Mouse (Mus musculus) midbrain, embryonic 11.5 days (tissue): ENCODE data around the gene Stra6. TPM values are rescaled to one million over a fixed set of nuclear protein-coding genes. Genes with fewer than 3 reads are reported as not detected.

Source experiments
- polyA plus RNA-seq: library from polyadenylated mRNA; unstranded; fragments of >200 nt; fragmentation: Nextera tagmentation; extraction: Ambion mirVana; gene quantifications from 2 replicates; pipeline ENCODE4 v1.2.1, GENCODE M21; 2014

Stra6 gene
- polyA plus RNA-seq, 1 experiment from 2014 or later = 9.7 TPM

Other genes with a start within 250 kb of the Stra6 start
- gene Arid3b, start 227.0 kb upstream of the Stra6 start, polyA plus RNA-seq = 22.0 and 25.7 TPM in 2 replicates
- gene Ubl7, start 152.8 kb upstream of the Stra6 start, polyA plus RNA-seq = 111 and 112 TPM in 2 replicates
- 0.78 and 1.0 TPM in 2 replicates for gene Sema7a, start 123.7 kb upstream of the Stra6 start, polyA plus RNA-seq
- 0.12 TPM in 1 of 2 replicates, not detected in the other for gene Cyp11a1, start 57.4 kb upstream of the Stra6 start, polyA plus RNA-seq
- 0.41 and 0.90 TPM in 2 replicates for gene Ccdc33, start 55.0 kb downstream of the Stra6 start, polyA plus RNA-seq
- 13.0 and 13.9 TPM in 2 replicates for gene Islr, start 140.5 kb downstream of the Stra6 start, polyA plus RNA-seq
- gene Islr2, start 140.5 kb downstream of the Stra6 start, polyA plus RNA-seq = 18.7 and 19.6 TPM in 2 replicates
- gene Pml, start 186.0 kb downstream of the Stra6 start, polyA plus RNA-seq = 8.7 and 10.1 TPM in 2 replicates
- gene Stoml1, start 189.4 kb downstream of the Stra6 start, polyA plus RNA-seq = 27.6 and 29.7 TPM in 2 replicates
- 9.9 TPM in 2 replicates for gene Loxl1, start 249.4 kb downstream of the Stra6 start, polyA plus RNA-seq